Mouse (Mus musculus) megakaryocyte, adult 5-6 weeks (primary cell): Measurements from ENCODE around the gene Ccl6. TPM values are rescaled to one million over a fixed set of nuclear protein-coding genes. Genes with fewer than 3 reads are reported as not detected.

Source experiments
- ATAC-seq: 2 replicates; pipeline ENCODE4 v1.8.0; 2016; ENCODE audit warnings: mild to moderate bottlenecking, inconsistent platforms; ENCODE audit not compliant: poor library complexity, severe bottlenecking
- total RNA-seq, 2 experiments: library from RNA; stranded (forward) in 1 of 2; stranded (reverse) in 1 of 2; fragments of 153-499, 151-499 nt in 1 of 2; fragments of 221-1000, 200-1000 nt in 1 of 2; gene quantifications; 2 replicates each; pipeline versions ENCODE4 v1.2.3 to v1.2.4; 2015 to 2017

The Ccl6 gene
- 916 and 950 TPM in 2 replicates for total RNA-seq (2015)
- 592 and 639 TPM in 2 replicates for total RNA-seq (2017)

- ATAC-seq, result peak; percentile 75
Observed at GRCm38 (mm10) chr11:83592853-83593252, at the start of gene Ccl6. Gene Ccl6 (minus strand): TSS chr11:83593087.

- ATAC-seq, result peak; percentile 25
Observed at GRCm38 (mm10) chr11:83641216-83641615, 48.3 kb upstream of the Ccl6 start.

- ATAC-seq, result peak; percentile 85
Observed at GRCm38 (mm10) chr11:83640141-83640540, 47.3 kb upstream of the Ccl6 start.

GRCm38 (mm10) chr11:83639533-83639932, 46.6 kb upstream of the Ccl6 start:
- ATAC-seq, result peak; percentile 54

GRCm38 (mm10) chr11:83638934-83639333, 46.0 kb upstream of the Ccl6 start:
- peak; percentile 20 for ATAC-seq

- no peak for ATAC-seq
Observed at GRCm38 (mm10) chr11:83636742-83637235, 43.9 kb upstream of the Ccl6 start.

GRCm38 (mm10) chr11:83634898-83635297, 42.0 kb upstream of the Ccl6 start:
- no peak for ATAC-seq

- no peak for ATAC-seq
Observed at GRCm38 (mm10) chr11:83634425-83634824, 41.5 kb upstream of the Ccl6 start.

- ATAC-seq, result peak; percentile 53
Observed at GRCm38 (mm10) chr11:83632744-83633143, 39.9 kb upstream of the Ccl6 start.

GRCm38 (mm10) chr11:83631065-83631464, 38.2 kb upstream of the Ccl6 start:
- ATAC-seq, result no peak

- no peak for ATAC-seq
Observed at GRCm38 (mm10) chr11:83630630-83631029, 37.7 kb upstream of the Ccl6 start.

GRCm38 (mm10) chr11:83628808-83629207, 35.9 kb upstream of the Ccl6 start:
- peak; percentile 89 for ATAC-seq

GRCm38 (mm10) chr11:83623586-83623985, 30.7 kb upstream of the Ccl6 start:
- ATAC-seq, result no peak

GRCm38 (mm10) chr11:83619037-83619436, 26.1 kb upstream of the Ccl6 start:
- ATAC-seq, result peak; percentile 63

GRCm38 (mm10) chr11:83618238-83618637, 25.4 kb upstream of the Ccl6 start:
- peak; percentile 73 for ATAC-seq

- ATAC-seq, result peak; percentile 77
Observed at GRCm38 (mm10) chr11:83616586-83616985, 23.7 kb upstream of the Ccl6 start.

- peak; percentile 66 for ATAC-seq
Observed at GRCm38 (mm10) chr11:83610900-83611299, 18.0 kb upstream of the Ccl6 start.

GRCm38 (mm10) chr11:83606396-83606795, 13.5 kb upstream of the Ccl6 start:
- ATAC-seq, result no peak

- ATAC-seq, result peak; percentile 79
Observed at GRCm38 (mm10) chr11:83605535-83605934, 12.6 kb upstream of the Ccl6 start.

GRCm38 (mm10) chr11:83604698-83605097, 11.8 kb upstream of the Ccl6 start:
- peak; percentile 64 for ATAC-seq

- no peak for ATAC-seq
Observed at GRCm38 (mm10) chr11:83603399-83603798, 10.5 kb upstream of the Ccl6 start.

GRCm38 (mm10) chr11:83600576-83600975, 7.7 kb upstream of the Ccl6 start:
- ATAC-seq, result peak; percentile 19

- no peak for ATAC-seq
Observed at GRCm38 (mm10) chr11:83598991-83599390, 6.1 kb upstream of the Ccl6 start.
